Mouse (Mus musculus): ENCODE results near the gene Efs.
"Not testable (repeated sequence)": the region's sequence is repeated elsewhere in the genome, so short reads cannot be mapped to it uniquely, and the experiment has no call there.

Efs gene

GRCm38 (mm10) chr14:54948781-54949180 lies 22.9 kb upstream of the Efs start:
- no peak for DNase-seq (ENCODE audit: extremely low spot score, low spot score)

DNA sequence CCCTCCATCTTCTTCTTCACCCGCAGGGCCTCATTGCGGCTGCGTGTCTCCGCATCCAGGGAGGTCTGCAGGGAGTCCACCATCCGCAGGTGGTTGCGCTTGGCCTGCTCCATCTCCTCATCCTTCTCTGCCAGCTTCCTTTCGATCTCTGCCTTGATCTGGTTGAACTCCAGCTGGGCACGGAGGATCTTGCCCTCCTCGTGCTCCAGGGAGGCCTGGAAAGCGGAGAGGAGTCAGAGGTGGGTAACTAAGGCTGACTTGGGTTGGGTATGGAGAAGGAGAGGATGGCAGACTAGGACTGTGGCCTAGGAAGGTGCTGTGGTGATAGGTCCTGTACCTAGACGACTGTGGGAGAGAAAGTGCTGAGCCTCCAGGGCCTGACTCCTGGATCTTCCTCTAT lies 21.1 kb upstream of the Efs start:
- not testable (repeated sequence) for DNase-seq (ENCODE audit: extremely low spot score, low spot score)

- no peak for DNase-seq (ENCODE audit: extremely low spot score, low spot score)
Observed at GRCm38 (mm10) chr14:54945975-54946704, 20.2 kb upstream of the Efs start.

- no peak for DNase-seq (ENCODE audit: extremely low spot score, low spot score)
Observed at GRCm38 (mm10) chr14:54944939-54945338, 19.0 kb upstream of the Efs start.

DNA sequence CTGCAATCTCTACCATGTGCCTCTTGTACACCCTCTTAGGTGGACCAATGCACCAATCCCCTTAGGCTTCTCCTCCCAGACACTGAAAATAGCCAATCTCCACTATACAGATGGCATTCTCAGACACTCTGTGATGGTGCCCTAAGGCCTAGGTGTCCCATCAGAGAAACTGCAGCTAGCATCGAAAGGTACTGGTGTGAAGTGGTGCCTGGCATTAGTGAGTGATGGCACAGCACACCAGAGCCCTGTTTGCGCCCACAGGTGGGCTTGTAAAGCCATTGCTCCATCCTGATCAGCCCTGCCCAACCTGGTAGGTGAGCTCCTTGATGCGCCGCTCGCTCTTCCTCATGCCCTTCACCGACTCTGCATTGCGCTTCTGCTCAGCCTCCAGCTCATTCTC lies 18.0 kb upstream of the Efs start:
- DNase-seq (ENCODE audit: extremely low spot score, low spot score), result no peak

DNA sequence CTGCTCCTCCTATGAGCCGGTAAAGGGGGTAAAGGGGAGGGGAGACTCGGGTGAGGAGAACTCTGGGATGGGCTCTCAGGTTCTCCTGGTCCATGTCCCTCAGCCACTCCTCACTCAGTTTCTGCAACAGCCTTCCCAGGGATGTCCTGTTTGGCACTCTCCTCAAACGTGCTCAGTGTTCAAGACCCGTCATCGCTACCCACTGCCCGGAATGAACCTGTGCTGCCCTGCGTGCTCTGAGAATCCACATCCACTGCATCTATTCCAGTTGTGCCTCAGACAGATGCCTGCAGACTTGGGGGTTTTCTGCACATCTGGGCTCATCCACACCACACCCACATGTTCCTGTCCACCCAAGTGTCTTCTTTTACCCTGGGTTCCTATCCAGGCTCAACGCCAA lies 16.6 kb upstream of the Efs start:
- no peak for DNase-seq (ENCODE audit: extremely low spot score, low spot score)

DNA sequence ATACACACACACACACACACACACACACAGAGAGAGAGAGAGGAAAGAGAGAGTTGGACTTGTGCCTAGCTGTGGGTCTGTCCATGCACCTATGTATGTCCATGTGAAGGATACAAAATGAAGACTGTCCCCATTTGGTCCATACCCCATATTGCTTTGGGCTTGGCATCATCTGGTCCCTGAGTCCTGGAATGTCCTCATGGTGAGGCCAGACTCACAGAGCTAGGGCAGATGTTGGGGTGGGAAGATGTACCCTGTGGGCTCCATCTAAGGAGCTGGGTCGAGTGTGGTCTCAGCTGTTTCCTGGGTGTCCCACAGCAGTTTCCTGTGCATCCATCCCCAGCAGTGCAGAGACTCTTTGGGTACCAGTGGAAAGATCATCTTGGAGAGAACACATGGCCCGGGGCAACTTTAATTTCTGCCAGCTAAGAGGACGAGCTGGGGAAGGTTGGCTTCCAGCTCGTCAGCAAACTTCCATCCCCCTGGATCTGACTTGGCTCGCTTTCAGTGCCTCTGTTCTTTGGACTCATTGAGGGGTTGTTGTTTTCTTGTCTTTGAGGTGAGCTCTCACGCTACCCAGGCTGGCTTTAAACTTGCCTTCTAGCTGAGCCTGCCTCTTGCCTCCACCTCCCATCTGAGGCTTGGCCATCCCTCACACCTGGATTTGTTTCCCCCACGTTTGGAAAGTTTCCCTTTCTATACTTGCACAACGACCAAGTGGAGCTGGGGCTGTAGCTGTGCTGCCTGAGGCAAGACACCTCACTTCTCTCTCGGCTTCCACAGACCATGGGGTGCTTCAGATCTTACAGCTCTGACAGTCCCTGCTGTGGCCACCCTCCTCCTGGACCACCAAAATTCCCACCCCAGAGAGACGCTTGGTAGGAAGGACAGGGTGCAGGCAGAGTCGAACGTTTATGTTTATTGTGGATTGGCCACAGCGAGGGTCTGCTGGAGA lies 15.4 kb upstream of the Efs start:
- DNase-seq (ENCODE audit: extremely low spot score, low spot score), result no peak

DNA sequence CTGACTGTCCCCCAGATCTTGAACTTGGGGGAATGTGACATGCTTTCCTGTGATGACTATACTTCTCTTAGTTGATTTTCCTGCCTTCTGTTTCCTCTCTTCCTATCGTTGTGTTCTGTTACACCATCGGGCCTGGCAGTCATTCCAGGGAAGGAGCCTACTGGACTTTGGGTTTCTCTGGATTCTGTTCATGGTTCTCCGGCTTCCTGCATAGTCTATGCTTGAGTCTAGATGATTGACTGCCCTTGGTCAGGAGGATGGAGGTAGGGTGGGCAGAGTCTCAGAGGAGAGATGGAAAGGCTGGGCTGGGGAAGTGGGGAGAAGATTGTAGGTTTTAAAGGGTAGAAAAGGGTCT lies 14.2 kb upstream of the Efs start:
- no peak for DNase-seq (ENCODE audit: extremely low spot score, low spot score)

DNA sequence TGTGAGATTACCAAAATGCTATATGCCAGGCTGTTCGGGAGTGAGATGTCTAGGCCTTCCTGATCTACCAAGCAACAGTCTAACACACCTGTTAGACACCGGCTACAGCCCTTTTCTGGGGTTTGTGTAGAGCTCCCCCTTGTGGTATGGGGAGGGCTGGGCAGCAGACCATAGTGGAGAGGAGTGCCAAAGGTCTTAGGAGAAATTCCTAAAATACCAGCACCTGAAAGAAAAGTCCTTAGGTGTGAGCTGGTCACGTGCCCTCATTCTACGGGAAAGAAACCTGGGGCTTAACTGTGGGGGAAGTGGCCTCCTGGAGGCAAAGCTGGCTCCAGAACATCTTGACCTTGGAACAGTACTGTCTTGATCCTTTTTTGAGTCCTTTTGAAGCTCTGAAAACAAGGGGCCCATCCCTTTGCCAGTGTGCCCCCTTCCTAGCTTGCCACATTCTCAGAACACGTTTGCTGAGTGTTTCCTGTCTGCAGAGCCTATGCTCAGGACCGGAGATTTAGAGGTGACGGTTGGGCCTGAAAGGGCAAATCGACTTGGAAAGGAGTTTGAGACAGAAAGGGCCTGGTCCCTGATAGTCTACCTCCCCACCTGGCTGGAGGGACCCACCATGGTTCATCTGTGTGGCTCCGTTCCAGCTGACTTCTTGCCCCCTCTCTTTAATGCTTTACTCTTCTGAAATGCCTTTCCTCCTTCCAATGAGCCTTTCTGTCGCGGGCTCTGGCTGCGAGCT lies 13.7 kb upstream of the Efs start:
- DNase-seq (ENCODE audit: extremely low spot score, low spot score), result peak; percentile 60

DNA sequence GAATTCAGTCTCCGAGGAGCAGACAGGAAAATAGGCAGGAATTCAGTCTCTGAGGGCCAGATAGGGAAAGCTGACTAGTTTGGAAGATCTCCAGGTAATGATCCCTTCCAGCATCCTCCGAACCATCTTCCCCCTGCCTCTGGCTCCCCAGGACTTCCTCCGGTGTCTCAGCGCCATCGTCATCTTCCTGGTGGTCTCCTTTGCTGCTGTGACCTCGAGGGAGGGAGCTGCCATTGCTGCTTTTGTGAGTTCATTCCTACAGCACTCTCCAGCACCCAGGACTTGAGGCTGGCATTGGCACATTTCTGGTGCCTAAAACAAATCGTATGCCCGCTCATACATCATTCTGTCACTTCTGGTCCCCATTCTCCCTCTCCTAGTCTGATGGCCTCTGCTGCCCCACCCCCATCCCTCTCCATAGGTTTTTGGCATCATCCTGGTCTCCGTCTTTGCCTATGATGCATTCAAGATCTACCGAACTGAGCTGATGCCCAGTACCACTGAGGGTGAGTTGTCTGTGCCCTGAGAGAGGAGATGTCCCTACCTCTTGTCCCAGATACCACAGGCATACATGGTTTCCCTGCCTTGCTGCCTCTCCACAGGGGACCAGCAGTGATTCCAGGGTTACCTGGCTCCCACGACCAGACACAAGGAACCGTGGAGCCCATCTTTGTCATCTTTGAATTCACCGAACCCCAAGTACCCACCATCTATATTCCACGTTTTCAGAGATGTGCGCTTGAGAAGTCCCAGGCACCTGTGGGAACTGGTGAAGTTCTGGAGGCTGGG lies 12.7 kb upstream of the Efs start:
- no peak for DNase-seq (ENCODE audit: extremely low spot score, low spot score)

DNA sequence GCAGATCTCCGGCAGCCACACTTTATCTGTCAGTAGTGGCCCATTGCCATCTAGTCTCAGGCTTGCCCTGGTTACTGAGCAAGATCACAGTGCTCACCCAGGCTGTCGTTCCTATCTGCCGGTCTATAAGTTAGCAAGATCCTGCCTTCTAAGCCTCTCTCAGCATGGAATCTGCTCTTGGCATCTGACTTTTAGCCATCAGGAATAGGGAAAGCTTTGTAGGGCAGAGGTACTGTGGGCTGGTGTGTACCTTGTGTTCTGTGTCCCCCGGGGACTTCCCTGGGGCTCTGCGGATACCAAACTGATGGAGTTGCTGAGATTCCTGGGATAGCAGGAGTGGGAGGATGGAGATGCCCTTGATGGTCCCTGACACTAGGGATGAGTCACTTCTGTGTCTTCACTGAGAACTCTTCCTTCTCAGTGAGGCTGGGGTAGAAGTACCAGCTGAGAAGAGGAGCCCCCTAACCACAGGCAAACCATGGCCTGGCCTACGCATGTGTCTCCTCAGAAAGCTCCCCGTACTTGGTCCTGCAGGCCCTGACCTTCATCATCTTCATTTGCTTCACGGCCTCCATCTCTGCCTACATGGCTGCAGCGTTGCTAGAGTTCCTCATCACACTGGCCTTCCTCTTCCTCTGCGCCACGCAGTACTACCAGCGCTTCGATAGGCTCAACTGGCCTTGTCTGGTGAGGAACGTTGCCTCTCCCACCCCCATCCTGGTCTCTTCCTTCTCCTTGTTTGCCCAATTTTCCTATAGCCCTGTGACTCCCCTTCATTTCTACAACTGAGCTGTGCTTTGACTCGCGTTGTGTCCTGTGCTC lies 11.6 kb upstream of the Efs start:
- DNase-seq (ENCODE audit: extremely low spot score, low spot score), result no peak

GRCm38 (mm10) chr14:54936831-54937160 lies 10.9 kb upstream of the Efs start:
- DNase-seq (ENCODE audit: extremely low spot score, low spot score), result peak; percentile 21

- DNase-seq (ENCODE audit: extremely low spot score, low spot score), result peak; percentile 23
Observed at GRCm38 (mm10) chr14:54935904-54936830, 10.2 kb upstream of the Efs start, which contains the start of gene Cmtm5. Cmtm5 (plus strand) TSS chr14:54936261.

DNA sequence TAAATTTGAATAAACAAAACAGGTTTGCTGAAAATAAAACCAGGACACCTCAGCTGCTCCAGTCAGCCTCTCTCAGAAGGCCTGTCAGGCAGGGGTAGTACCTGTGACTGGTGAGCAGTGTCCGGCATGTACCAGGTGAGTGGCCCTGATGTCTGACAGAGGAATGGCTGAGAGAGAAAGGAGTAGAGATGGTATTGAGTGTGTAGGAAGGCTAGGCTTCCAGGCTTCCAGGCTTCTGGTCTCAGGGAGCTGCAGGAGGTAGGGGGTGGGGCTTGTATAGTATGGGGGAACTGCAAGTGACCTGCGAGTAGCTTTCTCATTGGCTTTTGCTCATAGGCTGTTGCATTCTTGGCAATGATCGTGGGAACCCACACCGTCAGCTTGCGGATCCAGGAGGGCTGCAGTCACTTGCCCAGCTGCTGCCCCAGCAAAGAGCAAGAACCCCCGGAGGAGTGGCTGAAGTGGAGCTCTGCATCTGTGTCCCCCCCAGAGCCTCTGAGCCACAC lies 6.8 kb upstream of the Efs start, which contains the start of gene Il25:
Gene Il25 (plus strand): TSS at position 51 of the 506 bp plus-strand sequence.
- DNase-seq (ENCODE audit: extremely low spot score, low spot score), result no peak

DNA sequence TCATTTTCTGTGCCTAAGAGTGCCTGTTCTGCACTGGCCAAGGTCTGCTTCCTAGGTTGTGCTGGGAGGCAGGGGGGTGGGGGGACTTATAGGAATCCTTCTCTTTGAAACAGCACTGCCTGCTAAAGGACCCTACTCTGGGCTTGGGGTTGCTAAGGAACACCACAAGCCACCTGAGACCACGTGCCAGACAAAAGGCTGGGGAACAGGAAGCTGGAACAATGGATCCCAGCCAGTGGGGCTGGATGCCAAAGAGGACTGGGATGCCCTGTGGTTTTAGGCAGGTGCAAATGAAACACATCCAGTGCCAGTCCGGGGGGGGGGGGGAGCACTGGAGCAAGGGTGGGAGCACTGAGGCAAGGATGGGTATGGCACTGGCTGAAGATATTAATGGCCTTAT lies 4.5 kb upstream of the Efs start:
- DNase-seq (ENCODE audit: extremely low spot score, low spot score), result no peak

- DNase-seq (ENCODE audit: extremely low spot score, low spot score), result no peak
Observed at GRCm38 (mm10) chr14:54929801-54930200, 3.9 kb upstream of the Efs start.

- DNase-seq (ENCODE audit: extremely low spot score, low spot score), result no peak
Observed at GRCm38 (mm10) chr14:54927296-54927695, 1.4 kb upstream of the Efs start.

DNA sequence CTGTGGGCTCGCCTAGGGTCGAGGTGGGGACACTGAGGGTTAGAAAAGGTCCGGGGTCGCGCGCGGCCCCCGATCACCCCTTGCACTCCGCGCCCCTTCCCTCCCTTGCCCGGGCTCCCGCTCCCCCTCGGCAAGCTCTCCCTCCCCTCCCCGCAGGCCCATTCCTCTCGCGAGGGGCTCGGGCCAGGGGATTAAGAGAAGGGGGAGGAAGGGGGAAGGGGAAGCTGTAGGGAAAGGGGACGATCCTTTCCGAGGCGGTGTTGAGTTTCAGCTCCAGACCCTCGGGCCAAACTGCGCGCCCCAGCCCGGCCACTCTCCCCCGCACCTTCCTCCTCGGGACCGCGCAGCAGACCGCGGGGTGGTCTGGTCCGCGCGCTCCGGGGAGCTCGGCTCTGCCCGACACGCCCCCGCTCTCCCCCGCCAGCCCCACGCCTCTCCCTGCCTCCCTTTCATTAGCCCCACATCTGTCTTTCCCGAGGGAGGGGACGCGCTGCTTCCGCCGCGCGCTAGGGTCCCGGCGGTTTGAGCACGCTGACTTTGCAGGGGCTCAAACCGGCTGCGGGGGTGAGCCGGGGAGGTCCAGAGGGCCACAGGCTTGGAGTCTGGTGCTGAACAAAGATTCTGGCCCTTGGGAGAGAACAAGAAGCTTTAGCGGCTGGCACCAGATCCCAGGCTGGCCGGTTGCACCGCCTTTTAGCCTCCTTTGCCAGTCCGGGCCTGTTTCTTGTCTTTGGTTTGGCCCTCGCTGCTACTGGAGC lies 654 bp upstream of the Efs start:
- DNase-seq (ENCODE audit: extremely low spot score, low spot score), result peak; percentile 87

Data from neural tube, embryonic 10.5 days (tissue).